Mouse (Mus musculus): ENCODE results near the gene Olfr218.
"Not testable (repeated sequence)": the region's sequence is repeated elsewhere in the genome, so short reads cannot be mapped to it uniquely, and the experiment has no call there.

The Olfr218 gene

DNA sequence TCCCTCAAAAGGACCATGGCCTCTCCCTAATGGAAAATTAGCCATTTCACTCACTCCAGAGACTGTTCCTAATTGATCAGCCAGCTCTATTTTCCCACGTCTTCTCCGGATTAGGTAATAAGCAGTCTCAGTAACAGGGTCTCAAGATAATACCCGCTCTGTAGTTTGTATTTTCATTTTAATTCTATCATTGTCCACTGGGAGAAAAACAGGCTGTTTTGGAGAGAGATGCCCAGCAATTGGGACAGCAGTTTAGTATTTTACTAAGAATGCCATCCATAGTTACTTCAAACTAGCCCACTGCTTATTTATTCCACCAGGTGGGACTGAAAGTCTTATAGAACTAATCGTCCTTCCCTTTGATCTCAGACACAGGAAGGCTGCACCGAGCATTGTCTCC lies at the start of gene Olfr218:
Gene Olfr218 (plus strand): TSS at position 301 of the 400 bp plus-strand sequence.
- no peak for DNase-seq (ENCODE audit: low read depth, low spot score)

DNA sequence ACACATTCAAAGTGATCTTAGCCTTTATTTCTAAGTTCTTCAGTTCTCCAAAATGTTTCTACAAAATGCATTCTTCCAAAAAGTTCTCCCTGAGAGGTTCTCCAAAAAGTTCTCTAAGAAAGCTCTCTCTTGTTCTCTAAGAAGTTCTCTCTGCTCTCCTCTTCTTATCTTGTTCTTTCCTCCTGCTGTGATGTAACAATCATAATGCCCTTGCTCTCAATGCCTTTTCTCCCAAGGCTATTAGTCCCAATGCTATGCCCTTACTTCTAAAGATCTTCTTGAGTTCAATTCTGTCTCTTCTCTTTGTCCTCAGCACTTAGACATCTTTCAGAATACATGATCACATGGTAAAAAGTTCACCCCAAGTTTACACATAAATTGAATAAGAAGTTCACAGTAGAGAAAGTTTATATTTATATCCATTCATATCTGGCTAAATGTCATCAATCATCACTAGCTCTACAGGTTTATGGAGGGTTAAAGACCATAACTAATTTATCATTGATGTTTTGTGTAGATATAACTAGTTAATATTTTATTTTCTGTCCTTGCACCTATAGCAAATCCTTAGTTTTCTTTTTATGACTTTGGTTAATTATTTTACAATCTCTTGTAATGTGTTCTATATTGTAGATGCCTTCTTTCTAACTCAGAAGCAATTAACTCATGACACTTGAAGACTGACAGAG lies 23.3 kb upstream of the Olfr218 start:
- no peak for DNase-seq (ENCODE audit: low read depth, low spot score)

DNA sequence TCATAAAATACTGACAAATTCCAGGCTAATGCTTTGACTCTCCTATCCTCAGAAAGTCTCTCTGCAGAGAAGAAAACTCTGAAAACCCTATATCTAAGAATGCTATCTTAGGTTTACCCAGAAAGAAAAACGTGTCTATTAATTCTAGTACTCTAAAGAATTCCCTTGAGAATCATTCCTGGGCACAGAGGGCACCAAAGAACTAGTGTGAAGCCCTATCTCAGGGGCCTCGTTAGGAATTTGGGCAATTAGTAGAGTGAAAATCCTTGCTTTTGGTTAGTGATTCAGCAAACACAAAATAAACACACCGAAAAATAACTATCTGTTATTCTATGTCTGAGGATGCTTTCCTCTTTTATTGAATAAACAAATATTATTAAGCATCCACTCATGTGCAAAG lies 7.1 kb upstream of the Olfr218 start, which contains the start of gene Olfr1406:
Gene Olfr1406 (minus strand): TSS at position 101 of the 400 bp plus-strand sequence.
- DNase-seq (ENCODE audit: low read depth, low spot score) = no peak

DNA sequence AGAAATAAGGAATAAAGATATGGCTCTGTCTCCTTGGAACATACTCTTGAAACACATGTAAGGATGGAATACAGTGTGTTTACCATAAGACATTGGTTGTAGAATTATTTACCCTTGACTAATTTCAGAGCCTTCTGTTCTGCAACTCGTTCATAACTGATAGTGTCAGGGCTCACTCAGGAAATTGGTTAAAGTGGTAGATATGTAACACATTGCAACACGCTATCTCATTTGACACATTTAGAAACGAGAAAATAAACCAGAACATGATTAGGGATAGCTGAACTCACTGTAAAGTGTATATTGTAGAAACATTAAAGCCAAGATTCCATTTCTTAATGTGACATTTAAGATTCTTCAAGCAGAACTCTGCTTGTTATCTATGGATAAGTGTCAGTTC lies 5.5 kb upstream of the Olfr218 start:
- DNase-seq (ENCODE audit: low read depth, low spot score) = no peak

DNA sequence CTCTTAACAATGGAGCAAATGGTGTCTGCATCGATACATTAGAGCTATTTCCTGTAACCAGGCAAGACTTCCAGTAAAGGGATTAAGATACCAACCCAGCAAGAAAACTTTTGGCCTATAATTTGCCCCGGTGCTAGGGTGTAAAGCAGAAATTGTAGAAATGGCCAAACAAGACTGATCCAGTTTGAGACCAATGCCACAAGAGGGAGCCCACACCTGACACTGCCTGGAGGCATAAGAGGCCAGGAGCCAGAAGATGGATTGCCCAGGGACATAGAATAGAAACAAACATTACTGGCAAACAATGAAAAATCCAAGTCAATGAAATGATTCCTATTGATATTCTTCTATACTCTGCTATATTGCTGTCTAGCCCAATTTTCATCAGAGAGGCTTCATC lies 1.2 kb upstream of the Olfr218 start:
- DNase-seq (ENCODE audit: low read depth, low spot score) = no peak

DNA sequence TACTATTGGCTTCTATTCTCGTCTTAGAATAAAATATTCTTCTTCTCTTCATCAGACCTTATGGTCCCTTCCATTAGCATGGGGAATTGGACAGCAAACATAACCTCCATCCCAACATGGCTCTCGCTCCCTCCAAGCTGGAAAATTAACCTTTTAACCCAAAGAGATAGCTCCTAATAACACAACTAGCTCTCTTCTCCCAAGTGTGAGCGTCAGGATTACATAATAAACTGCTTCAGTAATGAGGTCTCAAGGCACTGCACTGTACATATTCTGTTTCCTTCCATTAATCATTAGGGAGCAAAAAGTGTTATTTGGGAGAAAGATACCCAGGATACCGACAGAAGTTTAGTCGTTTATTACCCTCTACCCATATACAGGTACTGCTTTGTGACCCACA lies 14.5 kb downstream of the Olfr218 start, which contains the start of gene Olfr1404:
Gene Olfr1404 (plus strand): TSS at position 301 of the 400 bp plus-strand sequence.
- no peak for DNase-seq (ENCODE audit: low read depth, low spot score)

DNA sequence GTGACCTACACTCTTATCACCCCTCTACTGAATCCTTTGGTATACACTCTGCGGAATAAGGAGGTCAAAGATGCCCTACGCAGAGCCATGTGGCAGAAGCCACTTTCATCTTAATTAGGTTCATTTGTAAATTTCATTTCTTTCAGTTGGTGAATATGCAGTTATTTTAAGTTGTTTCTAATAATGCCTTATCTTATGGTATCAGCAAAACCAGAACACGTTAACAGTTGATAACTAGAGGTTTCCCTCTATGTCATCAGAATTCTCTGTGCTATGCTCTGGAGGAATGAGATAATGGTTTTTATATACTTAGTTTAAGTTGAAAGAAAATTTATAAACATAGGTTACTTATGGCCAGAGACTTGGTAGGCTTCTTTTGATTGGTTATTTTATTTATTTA lies 18.9 kb downstream of the Olfr218 start:
- DNase-seq (ENCODE audit: low read depth, low spot score) = no peak

DNA sequence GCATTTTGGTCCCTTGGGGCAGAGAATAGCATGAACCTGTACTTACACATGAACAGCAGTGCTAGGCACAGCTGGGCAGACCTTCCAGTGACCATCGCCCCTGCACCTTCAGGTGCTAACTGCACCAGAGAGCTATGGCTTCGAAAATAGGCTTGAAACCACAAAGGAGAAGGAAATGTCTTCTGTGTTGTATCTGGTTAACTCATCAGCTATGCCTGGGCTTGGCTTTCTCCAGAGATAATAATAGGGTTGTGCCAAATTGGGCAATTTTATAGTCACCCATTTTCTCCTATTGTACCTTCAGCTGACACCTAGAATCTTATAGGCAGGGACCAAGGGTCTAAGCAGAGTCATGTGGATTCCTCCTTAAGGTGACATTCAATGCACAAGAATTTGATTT lies 29.5 kb downstream of the Olfr218 start, which contains the start of gene Fcer1a:
Gene Fcer1a (minus strand): TSS at position 134 of the 400 bp plus-strand sequence.
- DNase-seq (ENCODE audit: low read depth, low spot score) = no peak

DNA sequence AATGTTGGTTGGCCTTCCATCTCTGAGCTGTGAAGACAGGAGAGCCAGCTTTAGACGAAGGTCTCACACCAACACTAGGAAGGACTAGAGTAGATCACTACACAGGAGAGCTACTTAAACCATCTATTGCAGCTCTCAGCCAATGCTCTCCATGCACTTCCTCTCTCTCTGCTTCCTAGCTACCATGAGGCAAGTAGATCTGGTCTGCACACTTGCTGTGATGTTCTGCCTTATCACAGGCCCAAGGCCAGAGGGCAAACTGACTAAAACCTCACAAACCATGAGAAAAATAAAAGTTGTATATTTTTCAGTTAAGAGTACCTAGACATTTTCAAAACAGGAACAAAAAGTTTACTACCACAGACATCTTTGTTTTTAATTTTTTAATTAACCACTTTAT lies 39.4 kb downstream of the Olfr218 start:
- not testable (repeated sequence) for DNase-seq (ENCODE audit: low read depth, low spot score)

DNA sequence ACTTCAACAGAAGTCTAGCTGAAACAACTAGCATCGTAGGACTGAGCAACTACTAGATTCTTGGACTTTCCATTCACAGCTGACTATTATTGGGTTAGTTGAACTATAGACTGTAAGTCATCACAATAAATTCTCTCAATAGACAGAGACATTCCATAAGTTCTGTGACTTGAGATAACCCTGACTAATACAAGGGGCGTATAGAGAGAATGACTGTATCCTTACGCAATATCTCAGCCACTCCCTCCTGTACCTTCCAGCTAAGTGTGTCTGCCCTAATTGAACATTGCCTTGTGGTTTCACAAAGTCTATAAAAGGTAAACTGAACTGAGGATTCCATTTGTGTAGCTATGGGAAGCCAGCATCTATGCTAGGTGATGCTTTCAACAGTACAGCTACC lies 52.3 kb downstream of the Olfr218 start:
- DNase-seq (ENCODE audit: low read depth, low spot score) = no peak

Measured in brain, embryonic 18.5 days (tissue).